Mouse (Mus musculus) G1E-ER4 (cell line): ENCODE measurements around the gene Uggt2. TPM values are rescaled to one million over a fixed set of nuclear protein-coding genes. Genes with fewer than 3 reads are reported as not detected.

Source experiments
- GATA1 ChIP-seq: IDR thresholded peaks from one replicate; pipeline ENCODE4 v1.8.0; 2012; ENCODE audit warnings: low read length, inconsistent platforms
- polyA plus RNA-seq: library from polyadenylated mRNA; stranded (reverse); fragments of >175 nt; gene quantifications from 2 replicates; pipeline ENCODE4 v1.2.3, GENCODE M21; 2012

Gene Uggt2
- polyA plus RNA-seq, 1 experiment: not detected

- no peak for TF ChIP-seq GATA1
Measured at GRCm38 (mm10) chr14:118965356-118966000, 133.8 kb downstream of the Uggt2 start.

GRCm38 (mm10) chr14:118958010-118958409 lies 141.2 kb downstream of the Uggt2 start:
- TF ChIP-seq GATA1: no peak

DNA sequence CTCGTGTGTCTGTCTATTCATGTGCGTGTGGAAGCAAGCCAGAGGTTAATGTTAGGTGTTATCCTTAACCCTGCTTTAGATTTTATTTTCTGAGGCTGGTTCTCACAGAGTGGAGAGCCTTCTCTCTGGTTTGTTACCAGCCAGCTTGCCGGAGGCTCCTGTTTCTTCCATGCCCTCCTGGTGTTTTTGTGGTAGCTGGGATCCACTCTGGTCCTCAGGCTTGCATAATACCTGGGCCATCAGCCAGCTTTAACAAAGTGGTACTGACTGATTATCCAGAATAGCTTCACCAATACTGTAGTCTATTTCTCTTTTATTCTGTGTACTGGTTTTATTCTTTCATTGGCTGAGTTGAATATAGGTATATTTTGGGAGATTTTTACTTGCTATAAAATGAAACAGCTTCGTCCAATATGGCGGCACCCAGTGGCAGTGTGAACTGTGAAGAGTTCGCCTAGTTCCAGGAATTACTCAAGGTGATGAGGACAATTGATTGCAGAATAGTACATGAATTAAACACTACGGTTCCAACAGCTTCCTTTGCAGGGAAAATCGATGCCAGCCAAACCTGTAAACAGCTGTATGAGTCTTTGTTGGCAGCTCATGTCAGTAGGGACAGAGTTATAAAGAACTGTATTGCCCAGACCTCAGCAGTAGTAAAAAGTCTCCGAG lies 147.2 kb downstream of the Uggt2 start:
- no peak for TF ChIP-seq GATA1

DNA sequence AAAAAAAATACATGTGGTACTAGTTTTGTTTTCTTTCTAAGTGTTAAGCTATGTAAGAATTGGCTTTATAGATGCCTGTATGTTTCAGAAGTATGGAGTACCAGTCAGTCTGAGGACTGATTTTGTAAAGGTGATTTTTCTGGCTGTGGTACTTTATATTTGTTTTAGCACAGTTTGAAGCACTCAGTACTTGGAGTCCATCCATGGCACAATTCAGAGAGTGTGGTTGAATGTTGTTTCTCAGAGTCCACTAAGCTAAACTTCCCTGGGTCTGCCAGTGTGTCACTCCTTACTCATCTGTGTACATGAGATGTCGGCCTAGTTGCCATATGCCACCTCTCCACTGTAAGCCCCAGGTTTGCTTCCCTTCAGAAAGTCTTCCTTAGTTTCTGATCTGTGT lies 150.4 kb downstream of the Uggt2 start:
- TF ChIP-seq GATA1: no peak

GRCm38 (mm10) chr14:118944702-118945101 lies 154.5 kb downstream of the Uggt2 start:
- TF ChIP-seq GATA1: no peak

GRCm38 (mm10) chr14:118942076-118942475 lies 157.2 kb downstream of the Uggt2 start:
- TF ChIP-seq GATA1: no peak

DNA sequence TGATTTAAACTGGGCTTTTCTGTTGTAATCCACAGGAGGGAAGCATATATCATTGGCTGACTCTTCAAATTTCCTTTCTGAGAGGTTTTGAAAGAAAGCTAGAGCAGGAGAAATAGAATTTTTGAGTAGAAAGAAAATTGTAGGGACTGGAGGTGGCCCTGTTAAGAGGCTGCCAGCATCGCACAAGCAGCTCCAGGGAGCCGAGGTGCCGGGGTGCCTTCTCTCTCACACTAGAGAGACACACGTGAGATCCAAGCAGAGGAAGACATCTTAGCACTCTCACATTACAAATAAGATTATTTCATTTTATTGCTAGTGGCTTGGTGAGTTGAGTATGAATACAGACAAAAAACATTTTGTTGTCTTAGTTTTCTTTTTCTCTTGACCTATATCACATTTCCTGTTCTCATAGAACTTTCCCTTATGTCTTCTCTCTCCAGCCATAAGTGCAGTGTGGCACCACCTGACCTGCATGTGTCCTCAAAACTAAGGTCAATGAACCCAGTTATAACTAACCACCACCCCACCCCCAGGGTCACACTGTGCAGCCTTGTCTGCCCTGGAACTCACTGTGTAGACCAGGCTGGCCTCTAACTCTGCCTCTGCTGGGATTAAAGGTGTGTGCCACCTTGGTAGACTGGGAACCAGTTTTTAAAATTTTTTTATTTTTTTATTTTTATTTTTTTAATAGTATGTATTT lies 158.3 kb downstream of the Uggt2 start:
- no peak for TF ChIP-seq GATA1

GRCm38 (mm10) chr14:118938551-118938950 lies 160.7 kb downstream of the Uggt2 start:
- TF ChIP-seq GATA1: no peak

GRCm38 (mm10) chr14:118937533-118938492 lies 161.4 kb downstream of the Uggt2 start, which contains the start of gene Dnajc3:
Dnajc3 (plus strand) TSS chr14:118937976.
- no peak for TF ChIP-seq GATA1

DNA sequence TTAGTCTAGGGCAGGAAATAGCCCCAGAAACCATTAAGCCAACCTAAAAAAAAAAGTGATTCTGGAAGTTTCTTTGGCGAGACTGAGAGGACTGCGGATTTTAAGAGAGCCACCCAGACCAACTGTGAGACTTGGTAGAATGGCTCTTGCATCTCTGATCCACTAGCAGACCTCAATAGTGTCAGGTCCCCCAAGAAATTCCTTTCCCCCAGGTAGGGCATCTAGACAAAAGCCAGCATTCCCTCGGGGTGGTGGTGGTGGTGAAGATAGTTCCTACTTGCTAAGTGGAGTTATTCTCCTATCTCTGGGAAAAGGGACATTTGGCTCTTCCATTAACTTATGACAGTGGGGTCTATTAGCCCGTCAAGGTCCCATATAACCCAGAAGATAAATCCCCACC lies 162.3 kb downstream of the Uggt2 start:
- no peak for TF ChIP-seq GATA1

DNA sequence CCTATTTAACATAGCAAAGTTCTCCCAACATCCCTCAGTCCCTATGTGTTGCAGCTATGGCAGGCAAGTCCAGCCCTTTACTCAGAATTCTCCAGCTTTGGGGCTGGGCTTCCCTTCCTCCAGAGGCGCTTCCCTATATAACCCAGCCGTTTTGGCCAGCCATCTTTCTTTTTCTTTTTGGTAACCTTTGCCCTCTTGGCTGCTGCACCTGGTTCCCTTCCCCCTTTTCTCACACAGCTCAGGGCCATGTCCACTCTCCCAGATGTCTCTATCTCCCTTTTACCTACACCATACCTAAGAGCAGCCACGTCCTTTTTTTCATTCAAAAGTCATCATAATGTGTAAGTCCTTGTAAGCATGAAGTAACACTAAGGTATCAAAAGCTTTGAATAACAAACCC lies 163.0 kb downstream of the Uggt2 start:
- TF ChIP-seq GATA1: no peak

Other genes with a start within 250 kb of the Uggt2 start
- 0.56 and 0.59 TPM in 2 replicates for gene Dzip1, start 174.0 kb downstream of the Uggt2 start, polyA plus RNA-seq
- 2.5 and 4.2 TPM in 2 replicates for gene Dnajc3, start 161.5 kb downstream of the Uggt2 start, polyA plus RNA-seq
- gene Hs6st3, start 38.9 kb upstream of the Uggt2 start, polyA plus RNA-seq: not detected in 2 replicates